ENCODE assay signal across 11 mouse cellular contexts in genomic region chr12:17175124-17175523, GRCm38 (mm10). TPM values are rescaled to one million over a fixed set of nuclear protein-coding genes. Genes with fewer than 3 reads are reported as not detected.
DNase-seq lines count a peak whose midpoint lies in the region; ATAC-seq and TF ChIP-seq lines count a peak whose summit lies in the region.
"Had no signal": no experiment of that assay in that cellular context is flagged by ENCODE, and none has a peak within 500 bp of the region (broad histone marks: within the 10 kb centered on the region; RNA-seq: fewer than 3 reads in every experiment).

No protein-coding gene starts in this region.

- no peaks in the 10 kb centered on the region for H3K9me3 ChIP-seq in heart, embryonic 16.5 days (replicated peaks; ENCODE audit: control insufficient read depth, low read length)
- no peaks in the 10 kb centered on the region for H3K9me3 ChIP-seq in embryonic facial prominence, embryonic 13.5 days
- H3K9me3 ChIP-seq in hindbrain, postnatal 0 days (ENCODE audit: low read length): no peaks in the 10 kb centered on the region

- H3K27ac ChIP-seq in heart, embryonic 16.5 days (ENCODE audit: low read length): no peak overlapping the region
- H3K27ac ChIP-seq in embryonic facial prominence, embryonic 13.5 days: no peak overlapping the region
- H3K27ac ChIP-seq in hindbrain, postnatal 0 days: no peak overlapping the region

- peak overlapping the region; percentile 55 for H3K4me3 ChIP-seq in heart, embryonic 16.5 days (ENCODE audit: low read length)
- H3K4me3 ChIP-seq in embryonic facial prominence, embryonic 13.5 days: peak overlapping the region; percentile 56
- H3K4me3 ChIP-seq in hindbrain, postnatal 0 days (ENCODE audit: low read length): peak overlapping the region; percentile 51
- H3K4me3 ChIP-seq in myocyte: peak overlapping the region; percentile 16

- H3K27me3 ChIP-seq in heart, embryonic 16.5 days (ENCODE audit: control insufficient read depth, insufficient read depth, low read length): peaks cover 32% of the 10 kb centered on the region
- H3K27me3 ChIP-seq in embryonic facial prominence, embryonic 13.5 days: peaks cover 43% of the 10 kb centered on the region
- no peaks in the 10 kb centered on the region for H3K27me3 ChIP-seq in hindbrain, postnatal 0 days (ENCODE audit: insufficient read depth, low read length)
- no peaks in the 10 kb centered on the region for H3K27me3 ChIP-seq in myocyte (ENCODE audit: control insufficient read depth, insufficient read depth, insufficient read length)

- peak overlapping the region; percentile 92 for H3K4me2 ChIP-seq in heart, embryonic 16.5 days (ENCODE audit: low read depth, low read length)
- peak overlapping the region; percentile 97 for H3K4me2 ChIP-seq in embryonic facial prominence, embryonic 13.5 days
- peak overlapping the region; percentile 85 for H3K4me2 ChIP-seq in hindbrain, postnatal 0 days (ENCODE audit: low read depth, low read length)
- H3K4me2 ChIP-seq in myocyte (ENCODE audit: low read depth): peak overlapping the region; percentile 71

- TF ChIP-seq POLR2A in myocyte (IDR thresholded peaks at IDR 0.05; ENCODE audit: insufficient read length, low read depth): no peak

- TF ChIP-seq CTCF in hindbrain, postnatal 0 days (IDR thresholded peaks at IDR 0.05; ENCODE audit: low read depth): no peak

- no peak for ATAC-seq in heart, embryonic 16.5 days (replicated peaks; ENCODE audit: extremely low read depth, insufficient read depth, low FRiP score)
- no peak for ATAC-seq in embryonic facial prominence, embryonic 13.5 days (ENCODE audit: insufficient number of reproducible peaks, insufficient read depth, low FRiP score, low TSS enrichment, low read depth)
- ATAC-seq in hindbrain, postnatal 0 days: no peak
- ATAC-seq: CD4-positive, CD25-positive, alpha-beta regulatory T cell, adult 4 months had no signal

- H3K36me3 ChIP-seq in heart, embryonic 16.5 days (ENCODE audit: control insufficient read depth, insufficient read depth): no peaks in the 10 kb centered on the region
- no peaks in the 10 kb centered on the region for H3K36me3 ChIP-seq in embryonic facial prominence, embryonic 13.5 days
- H3K36me3 ChIP-seq in hindbrain, postnatal 0 days (ENCODE audit: insufficient read depth, low read length): no peaks in the 10 kb centered on the region
- no peaks in the 10 kb centered on the region for H3K36me3 ChIP-seq in myocyte (ENCODE audit: control insufficient read depth, insufficient read depth)

- H3K4me1 ChIP-seq in heart, embryonic 16.5 days (ENCODE audit: control insufficient read depth, insufficient read depth, low read length): peaks cover 4% of the 10 kb centered on the region; the same call in 1 of the 2 replicates
- peaks cover 15% of the 10 kb centered on the region for H3K4me1 ChIP-seq in embryonic facial prominence, embryonic 13.5 days
- H3K4me1 ChIP-seq in hindbrain, postnatal 0 days (ENCODE audit: insufficient read depth, low read length): 0 out of 2 replicates have a peak, but pooled peaks cover 4% of the 10 kb centered on the region

- 63% methylated on average over 20 of the region's 20 CpGs for WGBS in heart, embryonic 16.5 days
- WGBS in embryonic facial prominence, embryonic 13.5 days: 76% methylated on average over 20 of the region's 20 CpGs
- WGBS in hindbrain, postnatal 0 days: 81% methylated on average over 20 of the region's 20 CpGs

- H3K79me2 ChIP-seq in myocyte (ENCODE audit: control insufficient read depth, insufficient read depth): no peaks in the 10 kb centered on the region

- no peak overlapping the region for H3ac ChIP-seq in myocyte (ENCODE audit: control insufficient read depth, insufficient read length)

- H3K9ac ChIP-seq in heart, embryonic 16.5 days (ENCODE audit: low read length): no peak overlapping the region
- H3K9ac ChIP-seq in embryonic facial prominence, embryonic 13.5 days: 0 out of 2 replicates have a peak overlapping the region, but pooled peaks have one; percentile 67
- H3K9ac ChIP-seq in hindbrain, postnatal 0 days (replicated peaks; ENCODE audit: low read length): no peak overlapping the region; the same call in 1 of the 2 replicates

- no peak for DNase-seq in heart, adult 11 months
- no peak for DNase-seq in hindbrain, postnatal 0 days (ENCODE audit: low spot score)
- DNase-seq in adrenal gland, postnatal 14 days: no peak
- no peak for DNase-seq in cerebellum, adult 9-10 months
- no peak for DNase-seq in cerebellum, adult 11 months
- DNase-seq: cerebellum, postnatal 25 days; gastrocnemius, postnatal 25 days had no signal

TF ChIP-seq in myocyte, 11 proteins besides CTCF, POLR2A, EP300 and RAD21:
- TF ChIP-seq TCF12 (IDR thresholded peaks at IDR 0.05; ENCODE audit: insufficient read depth, poor library complexity, severe bottlenecking) (no peak), CEBPB (IDR thresholded peaks at IDR 0.05; ENCODE audit: insufficient read depth, poor library complexity, severe bottlenecking) (no peak), SRF (IDR thresholded peaks at IDR 0.05; ENCODE audit: control insufficient read depth, insufficient read length, low read depth) (no peak), POLR2AphosphoS2 (IDR thresholded peaks at IDR 0.05; ENCODE audit: insufficient read length, low read depth) (no peak), E2F4 (IDR thresholded peaks at IDR 0.05; ENCODE audit: insufficient read depth) (no peak), REST (IDR thresholded peaks at IDR 0.05; ENCODE audit: insufficient read depth, insufficient read length) (no peak), TCF3 (IDR thresholded peaks at IDR 0.05; ENCODE audit: insufficient read length, low read depth) (no peak), MYOD1 (IDR thresholded peaks at IDR 0.05; ENCODE audit: control insufficient read depth in 1 of 3, insufficient read length in 2 of 3, low read depth in 2 of 3) (no peak), USF1 (IDR thresholded peaks at IDR 0.05; ENCODE audit: low read depth) (no peak), MAX (IDR thresholded peaks at IDR 0.05; ENCODE audit: low read depth) (no peak), MYOG (IDR thresholded peaks at IDR 0.05; ENCODE audit: control insufficient read depth in 1 of 3, insufficient read depth in 1 of 3, insufficient read length in 2 of 3, low read depth in 2 of 3) (no peak)
TF ChIP-seq in myocyte: peak in this region for 0.

RNA-seq across cellular contexts. Expression of gene Kcnf1, which starts 1.6 kb away (rescaled TPM):
- polyA plus RNA-seq in heart, embryonic 16.5 days (2015; fragmentation: Nextera tagmentation; extraction: Ambion mirVana): 0.15 and 0.20 TPM in 2 replicates
- polyA plus RNA-seq in embryonic facial prominence, embryonic 13.5 days (2015; fragmentation: Nextera tagmentation; extraction: Ambion mirVana): 0.70 and 0.80 TPM in 2 replicates
- 8.9 and 10.5 TPM in 2 replicates for total RNA-seq in hindbrain, postnatal 0 days (2014; rRNA removed)
- 3.0 and 3.3 TPM in 2 replicates for polyA plus RNA-seq in hindbrain, postnatal 0 days (2015; fragmentation: Nextera tagmentation; extraction: Ambion mirVana)
- polyA plus RNA-seq in myocyte (2012; fragmentation: generic; extraction: Trizol): 1.7 TPM
- 0.23 and 0.30 TPM in 2 replicates for total RNA-seq in adrenal gland, postnatal 14 days (2021)
